In genomic region chr4:101165776-101166175, GRCm38 (mm10) we compare ENCODE assay signal across 8 mouse cellular contexts.
"Had no signal": no experiment of that assay in that cellular context is flagged by ENCODE, and none has a peak within 500 bp of the region (broad histone marks: within the 10 kb centered on the region; RNA-seq: fewer than 3 reads in every experiment).

No protein-coding gene starts in this region.

- H3K4me3 ChIP-seq: limb, embryonic 13.5 days; midbrain, embryonic 13.5 days had no signal

- H3K27ac ChIP-seq: limb, embryonic 13.5 days; liver, embryonic 14.5 days; midbrain, embryonic 13.5 days had no signal

- ATAC-seq: midbrain, embryonic 13.5 days had no signal

- H3K9me3 ChIP-seq: limb, embryonic 13.5 days; midbrain, embryonic 13.5 days had no signal

- DNase-seq: kidney, adult 8-10 months; kidney, postnatal 36 days; left cerebral cortex, postnatal 4 days; lung, adult 18-20 months; thymus, postnatal 36 days had no signal

- H3K4me1 ChIP-seq: midbrain, embryonic 13.5 days had no signal

- H3K27me3 ChIP-seq: limb, embryonic 13.5 days; midbrain, embryonic 13.5 days had no signal

- H3K4me2 ChIP-seq: limb, embryonic 13.5 days; midbrain, embryonic 13.5 days had no signal

- H3K9ac ChIP-seq: limb, embryonic 13.5 days; liver, embryonic 14.5 days; midbrain, embryonic 13.5 days had no signal
